In the genomic region with DNA sequence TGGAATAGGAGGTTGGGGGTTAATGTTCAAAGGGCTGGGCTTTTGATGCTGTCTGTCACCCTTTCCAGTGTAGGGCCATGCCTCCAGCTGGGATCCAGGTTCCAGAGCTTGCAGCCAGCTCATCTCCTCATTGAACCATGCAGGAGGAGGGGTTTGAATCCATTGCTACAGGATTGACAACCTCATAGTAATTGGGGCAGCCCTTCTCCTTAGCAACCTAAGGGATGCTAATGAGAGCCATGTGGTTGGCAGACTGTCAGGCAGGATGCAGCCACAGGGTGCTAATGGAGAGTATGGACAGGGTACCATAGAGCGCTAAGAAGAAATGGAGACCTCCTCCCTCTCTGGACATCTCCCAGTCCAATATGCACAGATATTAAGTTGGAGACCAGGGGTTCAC, we compare ENCODE assay signal across 17 mouse cellular contexts.
DNase-seq lines count a peak whose midpoint lies in the region; ATAC-seq lines count a peak whose summit lies in the region.
"Had no signal": no experiment of that assay in that cellular context is flagged by ENCODE, and none has a peak within 500 bp of the region (broad histone marks: within the 10 kb centered on the region; RNA-seq: fewer than 3 reads in every experiment).

No protein-coding gene starts in this region.

- no peak for DNase-seq in midbrain, embryonic 11.5 days (ENCODE audit: low spot score, missing footprints)
- no peak for DNase-seq in midbrain, embryonic 10.5 days (ENCODE audit: low spot score)
- peak; percentile 24 for DNase-seq in embryonic facial prominence, embryonic 14.5 days (ENCODE audit: low spot score)
- DNase-seq in hindbrain, embryonic 11.5 days (ENCODE audit: low spot score): peak; percentile 45
- DNase-seq in midbrain, embryonic 14.5 days: peak; percentile 55
- no peak for DNase-seq in spleen, postnatal 10 days (ENCODE audit: low spot score in 2 of 2)
- DNase-seq in cerebellum, postnatal 4 days (ENCODE audit: low spot score in 2 of 2): no peak
- DNase-seq in layer of hippocampus, adult 8-10 months (ENCODE audit: low spot score in 2 of 2): no peak
- DNase-seq: cerebellum, adult 9-10 months; gastrocnemius, postnatal 10 days; heart, postnatal 4 days; kidney, adult 9 months had no signal

- no peaks in the 10 kb centered on the region for H3K9me3 ChIP-seq in midbrain, embryonic 11.5 days (ENCODE audit: control insufficient read depth, low read length)
- no peaks in the 10 kb centered on the region for H3K9me3 ChIP-seq in midbrain, embryonic 10.5 days (replicated peaks)
- no peaks in the 10 kb centered on the region for H3K9me3 ChIP-seq in embryonic facial prominence, embryonic 14.5 days (ENCODE audit: control insufficient read depth, low read length)
- no peaks in the 10 kb centered on the region for H3K9me3 ChIP-seq in hindbrain, embryonic 11.5 days (ENCODE audit: control insufficient read depth, low read length)
- no peaks in the 10 kb centered on the region for H3K9me3 ChIP-seq in midbrain, embryonic 14.5 days (ENCODE audit: control insufficient read depth, low read length)
- H3K9me3 ChIP-seq: heart, embryonic 10.5 days; limb, embryonic 15.5 days had no signal

- H3K4me2 ChIP-seq in midbrain, embryonic 11.5 days: no peak overlapping the region
- no peak overlapping the region for H3K4me2 ChIP-seq in embryonic facial prominence, embryonic 14.5 days (ENCODE audit: low read depth, low read length)
- no peak overlapping the region for H3K4me2 ChIP-seq in hindbrain, embryonic 11.5 days (replicated peaks; ENCODE audit: low read depth, low read length)
- H3K4me2 ChIP-seq in midbrain, embryonic 14.5 days (ENCODE audit: low read length): no peak overlapping the region
- H3K4me2 ChIP-seq: limb, embryonic 15.5 days had no signal

- WGBS in midbrain, embryonic 11.5 days: 75% methylated on average over 1 of the region's 1 CpGs
- 53% methylated on average over 1 of the region's 1 CpGs for WGBS in midbrain, embryonic 10.5 days
- 44% methylated on average over 1 of the region's 1 CpGs for WGBS in embryonic facial prominence, embryonic 14.5 days
- 32% methylated on average over 1 of the region's 1 CpGs for WGBS in hindbrain, embryonic 11.5 days
- WGBS in midbrain, embryonic 14.5 days: 45% methylated on average over 1 of the region's 1 CpGs

- peak; percentile 62 for ATAC-seq in midbrain, embryonic 11.5 days (ENCODE audit: low FRiP score)
- no peak for ATAC-seq in embryonic facial prominence, embryonic 14.5 days (ENCODE audit: low read depth)
- peak; percentile 83 for ATAC-seq in hindbrain, embryonic 11.5 days (ENCODE audit: low FRiP score)
- ATAC-seq in midbrain, embryonic 14.5 days (ENCODE audit: low FRiP score, low TSS enrichment): peak; percentile 37
- ATAC-seq: activated CD4-positive, CD25-positive, alpha-beta regulatory T cell, adult 4 months; CD4-positive, CD25-positive, alpha-beta regulatory T cell, adult 4 months; lung, postnatal 0 days had no signal

- H3K4me3 ChIP-seq in midbrain, embryonic 11.5 days (ENCODE audit: low read depth, low read length): no peak overlapping the region
- no peak overlapping the region for H3K4me3 ChIP-seq in midbrain, embryonic 10.5 days
- no peak overlapping the region for H3K4me3 ChIP-seq in embryonic facial prominence, embryonic 14.5 days (ENCODE audit: low read depth, low read length)
- no peak overlapping the region for H3K4me3 ChIP-seq in hindbrain, embryonic 11.5 days (ENCODE audit: low read depth, low read length)
- H3K4me3 ChIP-seq in midbrain, embryonic 14.5 days (replicated peaks; ENCODE audit: low read depth, low read length): no peak overlapping the region
- H3K4me3 ChIP-seq: heart, embryonic 10.5 days; limb, embryonic 15.5 days had no signal

- no peaks in the 10 kb centered on the region for H3K27me3 ChIP-seq in midbrain, embryonic 11.5 days (ENCODE audit: control insufficient read depth, insufficient read depth, low read length)
- H3K27me3 ChIP-seq in midbrain, embryonic 10.5 days (ENCODE audit: low read depth, poor library complexity, severe bottlenecking): no peaks in the 10 kb centered on the region
- H3K27me3 ChIP-seq in embryonic facial prominence, embryonic 14.5 days (replicated peaks; ENCODE audit: control insufficient read depth, insufficient read depth, low read length): no peaks in the 10 kb centered on the region
- H3K27me3 ChIP-seq in hindbrain, embryonic 11.5 days (ENCODE audit: control insufficient read depth, insufficient read depth, low read length): no peaks in the 10 kb centered on the region
- H3K27me3 ChIP-seq in midbrain, embryonic 14.5 days (ENCODE audit: control insufficient read depth, insufficient read depth, low read length): no peaks in the 10 kb centered on the region
- H3K27me3 ChIP-seq: limb, embryonic 15.5 days had no signal

- no peaks in the 10 kb centered on the region for H3K36me3 ChIP-seq in midbrain, embryonic 11.5 days (ENCODE audit: control insufficient read depth, insufficient read depth, low read length)
- H3K36me3 ChIP-seq in midbrain, embryonic 10.5 days: no peaks in the 10 kb centered on the region
- no peaks in the 10 kb centered on the region for H3K36me3 ChIP-seq in embryonic facial prominence, embryonic 14.5 days (ENCODE audit: control insufficient read depth, insufficient read depth, low read length)
- no peaks in the 10 kb centered on the region for H3K36me3 ChIP-seq in hindbrain, embryonic 11.5 days (ENCODE audit: control insufficient read depth, insufficient read depth, low read length)
- no peaks in the 10 kb centered on the region for H3K36me3 ChIP-seq in midbrain, embryonic 14.5 days (ENCODE audit: control insufficient read depth, insufficient read depth, low read length)
- H3K36me3 ChIP-seq: heart, embryonic 10.5 days; limb, embryonic 15.5 days had no signal

- no peak overlapping the region for H3K9ac ChIP-seq in midbrain, embryonic 11.5 days (ENCODE audit: low read length)
- H3K9ac ChIP-seq in embryonic facial prominence, embryonic 14.5 days (ENCODE audit: low read depth, low read length): no peak overlapping the region
- H3K9ac ChIP-seq in hindbrain, embryonic 11.5 days (ENCODE audit: low read depth, low read length): no peak overlapping the region
- no peak overlapping the region for H3K9ac ChIP-seq in midbrain, embryonic 14.5 days (replicated peaks; ENCODE audit: low read length)
- H3K9ac ChIP-seq: limb, embryonic 15.5 days had no signal

- no peaks in the 10 kb centered on the region for H3K4me1 ChIP-seq in midbrain, embryonic 11.5 days (ENCODE audit: control insufficient read depth, insufficient read depth, low read length)
- H3K4me1 ChIP-seq in midbrain, embryonic 10.5 days: peaks cover 10% of the 10 kb centered on the region
- H3K4me1 ChIP-seq in embryonic facial prominence, embryonic 14.5 days (ENCODE audit: control insufficient read depth, insufficient read depth, low read length): peaks cover 7% of the 10 kb centered on the region; the same call in 1 of the 2 replicates
- H3K4me1 ChIP-seq in hindbrain, embryonic 11.5 days (replicated peaks; ENCODE audit: control insufficient read depth, insufficient read depth, low read length): no peaks in the 10 kb centered on the region
- peaks cover 3% of the 10 kb centered on the region; the same call in 1 of the 2 replicates for H3K4me1 ChIP-seq in midbrain, embryonic 14.5 days (ENCODE audit: control insufficient read depth, insufficient read depth, low read length)
- H3K4me1 ChIP-seq: heart, embryonic 10.5 days; limb, embryonic 15.5 days had no signal

- no peak overlapping the region for H3K27ac ChIP-seq in midbrain, embryonic 11.5 days (ENCODE audit: low read depth, low read length)
- no peak overlapping the region for H3K27ac ChIP-seq in midbrain, embryonic 10.5 days (replicated peaks)
- no peak overlapping the region for H3K27ac ChIP-seq in embryonic facial prominence, embryonic 14.5 days (replicated peaks; ENCODE audit: low read depth, low read length)
- H3K27ac ChIP-seq in hindbrain, embryonic 11.5 days (ENCODE audit: low read depth, low read length): no peak overlapping the region
- H3K27ac ChIP-seq in midbrain, embryonic 14.5 days (replicated peaks; ENCODE audit: low read depth, low read length): no peak overlapping the region
- H3K27ac ChIP-seq: heart, embryonic 10.5 days; limb, embryonic 15.5 days had no signal

Comparison
In these comparisons a context has a peak if more than half of its experiments do, and no peak if none do; other contexts are left out.
1. DNase-seq: peak in embryonic facial prominence, embryonic 14.5 days (single experiment), hindbrain, embryonic 11.5 days (single experiment) and midbrain, embryonic 14.5 days (single experiment); none in midbrain, embryonic 11.5 days (single experiment), midbrain, embryonic 10.5 days (single experiment), spleen, postnatal 10 days (0 of 2), cerebellum, postnatal 4 days (0 of 2) and layer of hippocampus, adult 8-10 months (0 of 2).